Mouse (Mus musculus) activated CD4-positive, CD25-positive, alpha-beta regulatory T cell, adult 4 months (primary cell): ENCODE data around the gene Egr2. TPM values are rescaled to one million over a fixed set of nuclear protein-coding genes. Genes with fewer than 3 reads are reported as not detected.
A peak's percentile ranks its signal among the peaks of the same experiment; 100 is the strongest.

Experiments used
- ATAC-seq: one replicate; pipeline ENCODE4 v1.8.0; 2017
- polyA plus RNA-seq, 2 experiments: library from polyadenylated mRNA; unstranded; fragments of 100-300 nt; shearing (Covaris generic); gene quantifications; one replicate each; pipeline ENCODE4 v1.2.1; 2017

Egr2 gene
- polyA plus RNA-seq, 2 experiments from 2014 or later, result 42.3 to 58.3 TPM

- no peak for ATAC-seq
Observed at GRCm38 (mm10) chr10:67538585-67539400, 3.5 kb downstream of the Egr2 start.

- ATAC-seq, result no peak
Observed at GRCm38 (mm10) chr10:67539401-67539730, 4.1 kb downstream of the Egr2 start.

- ATAC-seq, result no peak
Observed at GRCm38 (mm10) chr10:67540591-67540990, 5.3 kb downstream of the Egr2 start.

- ATAC-seq, result no peak
Observed at GRCm38 (mm10) chr10:67547850-67548260, 12.6 kb downstream of the Egr2 start.

GRCm38 (mm10) chr10:67548261-67548854 lies 13.1 kb downstream of the Egr2 start:
- peak; percentile 61 for ATAC-seq

GRCm38 (mm10) chr10:67548877-67549731 lies 13.8 kb downstream of the Egr2 start, which contains the start of gene Ado:
Ado (minus strand) TSS chr10:67548955.
- ATAC-seq, result peak; percentile 75

- ATAC-seq, result no peak
Observed at GRCm38 (mm10) chr10:67558053-67558452, 22.8 kb downstream of the Egr2 start.

GRCm38 (mm10) chr10:67559765-67560394 lies 24.6 kb downstream of the Egr2 start:
- ATAC-seq, result no peak

- ATAC-seq, result no peak
Observed at GRCm38 (mm10) chr10:67561185-67561584, 25.9 kb downstream of the Egr2 start.

GRCm38 (mm10) chr10:67564509-67564908 lies 29.2 kb downstream of the Egr2 start:
- no peak for ATAC-seq

- peak; percentile 85 for ATAC-seq
Observed at GRCm38 (mm10) chr10:67566104-67566503, 30.8 kb downstream of the Egr2 start.

- no peak for ATAC-seq
Observed at GRCm38 (mm10) chr10:67569539-67569938, 34.3 kb downstream of the Egr2 start.

- peak; percentile 14 for ATAC-seq
Observed at GRCm38 (mm10) chr10:67571443-67571842, 36.2 kb downstream of the Egr2 start.

- ATAC-seq, result no peak
Observed at GRCm38 (mm10) chr10:67573310-67573709, 38.0 kb downstream of the Egr2 start.

- no peak for ATAC-seq
Observed at GRCm38 (mm10) chr10:67579830-67580229, 44.6 kb downstream of the Egr2 start.

- ATAC-seq, result peak; percentile 42
Observed at GRCm38 (mm10) chr10:67581698-67582285, 46.5 kb downstream of the Egr2 start.

- peak; percentile 93 for ATAC-seq
Observed at GRCm38 (mm10) chr10:67585873-67586610, 50.8 kb downstream of the Egr2 start.
